Mouse (Mus musculus): ENCODE results near the gene Setd5.
A peak's percentile ranks its signal among the peaks of the same experiment; 100 is the strongest.

The Setd5 gene

GRCm38 (mm10) chr6:113193765-113194460, 116.7 kb downstream of the Setd5 start:
- DNase-seq (ENCODE audit: low spot score), result no peak

GRCm38 (mm10) chr6:113194517-113194840, 117.3 kb downstream of the Setd5 start:
- no peak for DNase-seq (ENCODE audit: low spot score)

- peak; percentile 53 for DNase-seq (ENCODE audit: low spot score)
These were observed 117.9 kb downstream of the Setd5 start, which contains the start of gene Lhfpl4 for GRCm38 (mm10) chr6:113194841-113195595. Gene Lhfpl4 (minus strand): TSS chr6:113195384.

- DNase-seq (ENCODE audit: low spot score), result no peak
These were observed 118.4 kb downstream of the Setd5 start for GRCm38 (mm10) chr6:113195596-113195992.
